Mouse (Mus musculus) neural tube, embryonic 10.5 days (tissue): ENCODE data around the gene Sde2.

Experiments
- DNase-seq: peaks from one replicate; pipeline ENCODE4 v3.0.0-alpha.2; 2017; ENCODE audit warnings: low spot score; ENCODE audit errors: extremely low spot score

Gene Sde2

GRCm38 (mm10) chr1:180850316-180851270 is at the start of gene Sde2:
TSS of gene Sde2 (plus strand) at chr1:180851127.
- DNase-seq = peak; percentile 100

GRCm38 (mm10) chr1:180801466-180801994 is 49.4 kb upstream of the Sde2 start:
- DNase-seq = no peak

- DNase-seq = no peak
Measured at GRCm38 (mm10) chr1:180803881-180804280, 47.0 kb upstream of the Sde2 start.

- DNase-seq = no peak
Measured at GRCm38 (mm10) chr1:180808831-180809230, 42.1 kb upstream of the Sde2 start.

GRCm38 (mm10) chr1:180810976-180811375 is 40.0 kb upstream of the Sde2 start:
- no peak for DNase-seq

GRCm38 (mm10) chr1:180811596-180812462 is 39.1 kb upstream of the Sde2 start:
- DNase-seq = no peak

- peak; percentile 72 for DNase-seq
Measured at GRCm38 (mm10) chr1:180812463-180813408, 38.2 kb upstream of the Sde2 start.

GRCm38 (mm10) chr1:180813409-180813884 is 37.5 kb upstream of the Sde2 start:
- peak; percentile 97 for DNase-seq

GRCm38 (mm10) chr1:180813885-180814740 is 36.8 kb upstream of the Sde2 start, which contains the start of gene H3f3a:
TSS of gene H3f3a (minus strand) at chr1:180813943.
- no peak for DNase-seq

GRCm38 (mm10) chr1:180815371-180816024 is 35.4 kb upstream of the Sde2 start:
- no peak for DNase-seq

- DNase-seq = no peak
Measured at GRCm38 (mm10) chr1:180818000-180818399, 32.9 kb upstream of the Sde2 start.

GRCm38 (mm10) chr1:180821101-180821500 is 29.8 kb upstream of the Sde2 start:
- DNase-seq = no peak

- no peak for DNase-seq
Measured at GRCm38 (mm10) chr1:180822276-180822675, 28.7 kb upstream of the Sde2 start.

GRCm38 (mm10) chr1:180823716-180824115 is 27.2 kb upstream of the Sde2 start:
- DNase-seq = no peak

- DNase-seq = no peak
Measured at GRCm38 (mm10) chr1:180824721-180825120, 26.2 kb upstream of the Sde2 start.

- DNase-seq = no peak
Measured at GRCm38 (mm10) chr1:180826634-180827033, 24.3 kb upstream of the Sde2 start.

GRCm38 (mm10) chr1:180829775-180830174 is 21.2 kb upstream of the Sde2 start:
- DNase-seq = no peak

GRCm38 (mm10) chr1:180830175-180830574 is 20.8 kb upstream of the Sde2 start:
- DNase-seq = no peak
